Mouse (Mus musculus): ENCODE data around the gene Slc5a12.

GRCm38 (mm10) chr2:110644358-110644757 lies 47.3 kb downstream of the Slc5a12 start:
- TF ChIP-seq CTCF (IDR thresholded peaks at IDR 0.05 in 2 of 3, conservative IDR thresholded peaks at IDR 0.05 in 1 of 3; ENCODE audit: control insufficient read depth in 1 of 3, insufficient read depth in 1 of 3, low read depth in 2 of 3, low read length in 3 of 3, poor library complexity in 1 of 3, severe bottlenecking in 1 of 3) = no peak
- no peak for TF ChIP-seq JUND (IDR thresholded peaks at IDR 0.05; ENCODE audit: low read depth, low read length)
- TF ChIP-seq POLR2A (IDR thresholded peaks at IDR 0.05; ENCODE audit: control insufficient read depth in 1 of 2, insufficient read depth in 1 of 2, low read depth in 1 of 2, low read length in 2 of 2, poor library complexity in 1 of 2) = no peak
- TF ChIP-seq SMC3 (IDR thresholded peaks at IDR 0.05; ENCODE audit: low read depth, low read length) = no peak
- TF ChIP-seq GATA1 (IDR thresholded peaks at IDR 0.05; ENCODE audit: low read depth, low read length) = no peak
- no peak for TF ChIP-seq CHD2 (IDR thresholded peaks at IDR 0.05; ENCODE audit: low read length)

Measured in MEL (cell line).